Mouse (Mus musculus) testis, adult 2 months (tissue): ENCODE results near the gene Fam234b.

Experiments
- CTCF ChIP-seq: fragments of 200-500 bp; IDR thresholded peaks from 2 replicates; pipeline ENCODE4 v1.5.1; 2012; ENCODE audit warnings: low read depth, mild to moderate bottlenecking, inconsistent platforms, low read length, moderate library complexity; ENCODE audit not compliant: control insufficient read depth, insufficient read depth, insufficient replicate concordance
- POLR2A ChIP-seq: fragments of 200-500 bp; IDR thresholded peaks from 2 replicates; pipeline ENCODE4 v1.6.1; 2012; ENCODE audit warnings: low read depth, mild to moderate bottlenecking, inconsistent platforms, low read length, moderate library complexity; ENCODE audit not compliant: control insufficient read depth

DNA sequence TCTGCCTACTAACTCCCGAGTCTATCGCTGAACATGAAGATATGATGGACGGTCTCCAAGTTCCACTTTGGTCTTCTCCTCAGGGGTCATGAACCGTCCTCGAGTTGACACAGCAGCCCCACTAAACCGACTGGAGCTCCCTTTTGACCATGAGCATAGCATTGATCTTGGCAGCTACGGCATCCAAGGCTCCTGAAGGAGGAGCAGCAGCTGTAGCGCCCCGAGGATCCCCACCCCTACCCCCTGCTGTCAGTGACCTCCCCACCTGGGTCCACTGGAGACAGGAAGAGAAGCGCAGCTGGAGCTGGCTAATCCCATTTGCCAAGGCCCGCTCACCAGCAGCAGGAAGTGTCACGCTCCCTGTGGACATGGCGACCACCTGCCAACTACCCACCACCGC, 26.0 kb upstream of the Fam234b start:
- TF ChIP-seq CTCF: no peak
- TF ChIP-seq POLR2A: no peak
